Mouse (Mus musculus) testis, adult 2 months (tissue): Measurements from ENCODE around the gene Agmat. TPM values are rescaled to one million over a fixed set of nuclear protein-coding genes. Genes with fewer than 3 reads are reported as not detected.

Experiments
- H3K27ac ChIP-seq: fragments of 200-500 bp; 2 replicates; pipeline ENCODE4 v1.5.1; 2012; ENCODE audit warnings: low read depth, low read length; ENCODE audit not compliant: control insufficient read depth, insufficient read depth
- H3K27me3 ChIP-seq: fragments of 200-500 bp; 2 replicates; pipeline ENCODE4 v1.6.1; 2012; ENCODE audit warnings: mild to moderate bottlenecking, low read length, moderate library complexity; ENCODE audit not compliant: control insufficient read depth, insufficient read depth
- H3K36me3 ChIP-seq: fragments of 200-500 bp; 2 replicates; pipeline ENCODE4 v1.6.1; 2012; ENCODE audit warnings: mild to moderate bottlenecking, low read length; ENCODE audit not compliant: control insufficient read depth, insufficient read depth
- H3K4me1 ChIP-seq: fragments of 200-500 bp; 2 replicates; pipeline ENCODE4 v1.6.1; 2012; ENCODE audit warnings: low read length; ENCODE audit not compliant: control insufficient read depth, insufficient read depth
- H3K4me3 ChIP-seq: fragments of 200-500 bp; 2 replicates; pipeline ENCODE4 v1.5.1; 2012; ENCODE audit warnings: low read depth, mild to moderate bottlenecking, low read length, moderate library complexity, mixed read lengths; ENCODE audit not compliant: control insufficient read depth
- CTCF ChIP-seq: fragments of 200-500 bp; IDR thresholded peaks from 2 replicates; pipeline ENCODE4 v1.5.1; 2012; ENCODE audit warnings: low read depth, mild to moderate bottlenecking, inconsistent platforms, low read length, moderate library complexity; ENCODE audit not compliant: control insufficient read depth, insufficient read depth, insufficient replicate concordance
- POLR2A ChIP-seq: fragments of 200-500 bp; IDR thresholded peaks from 2 replicates; pipeline ENCODE4 v1.6.1; 2012; ENCODE audit warnings: low read depth, mild to moderate bottlenecking, inconsistent platforms, low read length, moderate library complexity; ENCODE audit not compliant: control insufficient read depth
- polyA plus RNA-seq: library from polyadenylated mRNA; depleted of rRNA; stranded (reverse); fragments of >200 nt; gene quantifications from 2 replicates; pipeline ENCODE4 v1.2.3, GENCODE M21; 2012

The Agmat gene
- polyA plus RNA-seq, 1 experiment, result 0.07 TPM

DNA sequence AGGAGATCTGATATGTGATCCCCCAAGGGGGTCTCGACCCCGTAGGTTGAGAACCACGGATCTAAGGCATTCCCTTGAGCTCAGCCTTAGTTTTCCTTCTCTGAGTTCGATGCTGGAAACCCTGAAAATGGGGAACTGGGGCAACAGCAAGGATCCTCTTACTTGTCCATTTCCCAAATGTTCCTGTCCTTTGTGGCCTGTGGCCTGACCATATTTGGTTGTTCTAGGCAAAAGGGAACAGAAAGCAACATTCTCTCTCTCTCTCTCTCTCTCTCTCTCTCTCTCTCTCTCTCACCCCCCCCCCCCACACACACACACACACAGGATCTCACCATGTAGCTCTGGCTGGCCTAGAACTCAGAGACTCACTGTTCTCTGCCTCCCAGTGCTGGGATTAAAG, 9.6 kb upstream of the Agmat start:
- Histone ChIP-seq H3K4me3 (no peak overlapping the region), H3K36me3 (no peaks in the 10 kb centered on the region), H3K4me1 (peaks cover 6% of the 10 kb centered on the region), H3K27me3 (no peaks in the 10 kb centered on the region), H3K27ac (no peak overlapping the region)
- TF ChIP-seq POLR2A, result no peak
- no peak for TF ChIP-seq CTCF

- no peak overlapping the region for H3K4me3 ChIP-seq
- no peaks in the 10 kb centered on the region for H3K27me3 ChIP-seq
- H3K4me1 ChIP-seq, result peaks cover 6% of the 10 kb centered on the region
- no peaks in the 10 kb centered on the region for H3K36me3 ChIP-seq
- no peak overlapping the region for H3K27ac ChIP-seq
- TF ChIP-seq POLR2A (no peak), CTCF (no peak)
Measured at GRCm38 (mm10) chr4:141738015-141738414, 8.5 kb upstream of the Agmat start.

GRCm38 (mm10) chr4:141741856-141742255, 4.6 kb upstream of the Agmat start:
- Histone ChIP-seq H3K4me3 (no peak overlapping the region), H3K36me3 (no peaks in the 10 kb centered on the region), H3K27ac (no peak overlapping the region), H3K27me3 (no peaks in the 10 kb centered on the region), H3K4me1 (peaks cover 4% of the 10 kb centered on the region)
- TF ChIP-seq POLR2A, result no peak
- TF ChIP-seq CTCF, result no peak

GRCm38 (mm10) chr4:141742381-141742780, 4.1 kb upstream of the Agmat start:
- H3K27me3 ChIP-seq, result no peaks in the 10 kb centered on the region
- TF ChIP-seq POLR2A, result no peak
- no peak for TF ChIP-seq CTCF
- peaks cover 6% of the 10 kb centered on the region for H3K4me1 ChIP-seq
- H3K27ac ChIP-seq, result no peak overlapping the region
- no peaks in the 10 kb centered on the region for H3K36me3 ChIP-seq
- no peak overlapping the region for H3K4me3 ChIP-seq

DNA sequence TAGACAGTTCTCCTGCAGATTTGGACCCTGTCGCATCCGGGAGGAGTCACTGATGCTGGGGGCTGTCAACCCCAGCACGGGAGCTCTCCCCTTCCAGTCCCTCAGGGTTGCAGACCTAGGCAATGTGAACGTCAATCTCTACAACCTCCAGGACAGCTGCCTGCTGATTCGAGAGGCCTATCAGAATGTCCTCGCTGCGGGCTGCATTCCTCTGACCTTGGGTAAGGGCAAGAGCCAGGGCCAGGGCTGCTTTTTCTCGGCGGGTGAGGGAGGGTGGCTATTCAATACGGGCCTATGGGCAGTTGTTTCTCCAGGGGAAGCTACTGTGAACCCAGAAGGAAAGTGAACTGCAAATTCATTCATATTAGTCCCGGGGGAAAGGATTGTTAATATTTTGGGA, 3.1 kb downstream of the Agmat start:
- Histone ChIP-seq H3K27me3 (no peaks in the 10 kb centered on the region), H3K4me1 (peaks cover 6% of the 10 kb centered on the region)

DNA sequence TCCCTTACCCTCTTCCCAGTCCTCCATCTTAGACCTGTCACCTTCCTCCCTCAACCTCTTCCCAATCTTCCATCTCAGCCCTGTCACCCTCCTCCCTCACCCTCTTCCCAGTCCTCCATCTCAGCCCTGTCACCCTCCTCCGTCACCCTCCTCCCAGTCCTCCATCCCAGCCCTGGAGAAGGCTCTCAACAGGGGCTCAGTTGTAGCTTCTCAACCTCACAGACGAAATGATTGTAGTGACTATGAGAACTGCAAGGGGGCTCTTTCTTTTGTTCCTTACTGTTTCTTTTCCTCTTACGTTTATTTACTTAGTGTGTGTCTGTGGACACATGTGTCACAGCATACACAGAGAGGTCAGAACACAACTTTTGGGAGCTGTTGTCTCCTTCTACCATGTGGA, 4.4 kb downstream of the Agmat start:
- peaks cover 6% of the 10 kb centered on the region for H3K4me1 ChIP-seq
- H3K4me3 ChIP-seq, result no peak overlapping the region
- no peak overlapping the region for H3K27ac ChIP-seq
- H3K27me3 ChIP-seq, result no peaks in the 10 kb centered on the region
- no peaks in the 10 kb centered on the region for H3K36me3 ChIP-seq
- TF ChIP-seq CTCF (no peak), POLR2A (no peak)

More for the DNA sequence above, 3.1 kb downstream of the Agmat start:
- Histone ChIP-seq H3K4me3 (no peak overlapping the region), H3K27ac (peak overlapping the region; percentile 54; the same call in 1 of the 2 replicates), H3K36me3 (no peaks in the 10 kb centered on the region)
- no peak for TF ChIP-seq CTCF
- TF ChIP-seq POLR2A, result no peak

- H3K4me1 ChIP-seq, result peaks cover 5% of the 10 kb centered on the region
- H3K4me3 ChIP-seq, result no peak overlapping the region
- TF ChIP-seq CTCF (no peak), POLR2A (no peak)
- no peak overlapping the region for H3K27ac ChIP-seq
- no peaks in the 10 kb centered on the region for H3K27me3 ChIP-seq
- no peaks in the 10 kb centered on the region for H3K36me3 ChIP-seq
Measured at GRCm38 (mm10) chr4:141751419-141752075, 5.1 kb downstream of the Agmat start.
